Mouse (Mus musculus) ES-E14 (cell line): ENCODE results near the gene Gm27021. TPM values are rescaled to one million over a fixed set of nuclear protein-coding genes. Genes with fewer than 3 reads are reported as not detected.

Source experiments
- DNase-seq: peaks from one replicate; pipeline ENCODE4 v3.0.0-alpha.2; 2013; ENCODE audit warnings: low read depth, low spot score
- H3K27ac ChIP-seq: 2 replicates; pipeline ENCODE4 v1.5.1; 2012; ENCODE audit warnings: low read depth, mild to moderate bottlenecking, low read length, moderate library complexity, mixed read lengths; ENCODE audit not compliant: poor library complexity, insufficient read depth, severe bottlenecking
- H3K36me3 ChIP-seq: 2 replicates; pipeline ENCODE4 v1.6.1; 2012; ENCODE audit warnings: mild to moderate bottlenecking, low read length, moderate library complexity, mixed read lengths; ENCODE audit not compliant: control insufficient read depth, poor library complexity, insufficient read depth, severe bottlenecking
- H3K4me1 ChIP-seq, 2 experiments: fragments of 150-350 bp in 1 of 2; sonication (generic) in 1 of 2; 2 replicates each; pipeline ENCODE4 v1.6.1; 2012; ENCODE audit warnings: low read length in 2 of 2, mild to moderate bottlenecking in 1 of 2, mixed read lengths in 1 of 2; ENCODE audit not compliant: control insufficient read depth in 2 of 2, insufficient read depth in 2 of 2, poor library complexity in 1 of 2
- H3K4me3 ChIP-seq, 2 experiments: fragments of 150-350 bp in 1 of 2; sonication (generic) in 1 of 2; 2 replicates each; pipeline ENCODE4 v1.5.1; 2012; ENCODE audit warnings: low read length in 2 of 2, low read depth in 1 of 2, mild to moderate bottlenecking in 1 of 2, mixed read lengths in 1 of 2; ENCODE audit not compliant: insufficient read depth in 1 of 2, poor library complexity in 1 of 2, severe bottlenecking in 1 of 2
- H3K9ac ChIP-seq: 2 replicates; pipeline ENCODE4 v1.6.1; 2012; ENCODE audit warnings: low read depth, mild to moderate bottlenecking, low read length, mixed read lengths; ENCODE audit not compliant: poor library complexity, insufficient read depth, severe bottlenecking
- H3K9me3 ChIP-seq: fragments of 150-350 bp; sonication (generic); 2 replicates; pipeline ENCODE4 v1.6.1; 2012; ENCODE audit warnings: low read depth, mild to moderate bottlenecking, low read length; ENCODE audit not compliant: control insufficient read depth, insufficient read depth
- CHD2 ChIP-seq: IDR thresholded peaks from 2 replicates; pipeline ENCODE4 v1.6.1; 2014; ENCODE audit warnings: mild to moderate bottlenecking, low read depth, low read length, inconsistent platforms
- HCFC1 ChIP-seq: IDR thresholded peaks from 2 replicates; pipeline ENCODE4 v1.6.1; 2012; ENCODE audit warnings: low read length, inconsistent platforms, borderline replicate concordance; ENCODE audit not compliant: insufficient read depth
- MAFK ChIP-seq: IDR thresholded peaks from 2 replicates; pipeline ENCODE4 v1.6.1; 2014; ENCODE audit warnings: mild to moderate bottlenecking, low read depth, low read length, inconsistent platforms; ENCODE audit not compliant: insufficient read depth
- ZC3H11A ChIP-seq: IDR thresholded peaks from 2 replicates; pipeline ENCODE4 v1.6.1; 2012; ENCODE audit warnings: low read depth, mild to moderate bottlenecking, inconsistent platforms, low read length, borderline replicate concordance
- ZNF384 ChIP-seq: IDR thresholded peaks from 2 replicates; pipeline ENCODE4 v1.6.1; 2012; ENCODE audit warnings: low read depth, low read length, inconsistent platforms
- in situ Hi-C, 2 experiments: fragments of 600-800 bp; cut with MboI; formaldehyde crosslinking; loops; one replicate each; pipeline ENCODE4 v1.15.1; 2025; ENCODE audit warnings: low sequenced_read_pairs in 2 of 2, inconsistent platforms in 1 of 2; ENCODE audit not compliant: unreplicated experiment in 2 of 2
- total RNA-seq: library from RNA; depleted of rRNA; stranded (reverse); fragments of 300-350 nt; gene quantifications from 2 replicates; pipeline ENCODE4 v1.2.3, GENCODE M21; 2012

Gene Gm27021
- total RNA-seq, 1 experiment, result 0.49 TPM

- no peaks in the 10 kb centered on the region; the same call in 1 of the 2 replicates for H3K36me3 ChIP-seq
- H3K9ac ChIP-seq, result peak overlapping the region; percentile 49; the same call in 1 of the 2 replicates
- in situ Hi-C loops, result no loop called here
- H3K27ac ChIP-seq, result peak overlapping the region; percentile 34; the same call in 1 of the 2 replicates
- H3K4me3 ChIP-seq, result peak overlapping the region in 1 of 2 experiments; percentile 42; a peak in 2 of 4 replicates
- DNase-seq, result no peak
- no peaks in the 10 kb centered on the region for H3K9me3 ChIP-seq
- no peak for TF ChIP-seq ZC3H11A
- no peak for TF ChIP-seq MAFK
- no peak for TF ChIP-seq CHD2
- no peak for TF ChIP-seq ZNF384
- TF ChIP-seq HCFC1, result no peak
- H3K4me1 ChIP-seq, result peaks cover 7 to 36% of the 10 kb centered on the region in 2 experiments
Observed at GRCm38 (mm10) chr8:120622161-120622560, 45.7 kb downstream of the Gm27021 start.

- in situ Hi-C loops, result no loop called here
- no peak overlapping the region for H3K4me3 ChIP-seq
- H3K27ac ChIP-seq, result no peak overlapping the region
- peaks cover 4% of the 10 kb centered on the region; the same call in 1 of the 2 replicates for H3K36me3 ChIP-seq
- no peak for DNase-seq
- peaks cover 7 to 32% of the 10 kb centered on the region in 2 experiments for H3K4me1 ChIP-seq
- H3K9me3 ChIP-seq, result no peaks in the 10 kb centered on the region
- TF ChIP-seq CHD2, result no peak
- H3K9ac ChIP-seq, result no peak overlapping the region
Observed at GRCm38 (mm10) chr8:120620441-120620840, 47.4 kb downstream of the Gm27021 start.

- no peak overlapping the region for H3K4me3 ChIP-seq
- peaks cover 4% of the 10 kb centered on the region; the same call in 1 of the 2 replicates for H3K36me3 ChIP-seq
- in situ Hi-C loops, result no loop called here
- no peak overlapping the region; the same call in 1 of the 2 replicates for H3K9ac ChIP-seq
- peaks cover 7 to 32% of the 10 kb centered on the region in 2 experiments for H3K4me1 ChIP-seq
- TF ChIP-seq CHD2, result no peak
- TF ChIP-seq ZC3H11A, result no peak
- TF ChIP-seq HCFC1, result no peak
- TF ChIP-seq ZNF384, result no peak
- H3K9me3 ChIP-seq, result no peaks in the 10 kb centered on the region
- no peak for DNase-seq
- no peak overlapping the region; the same call in 1 of the 2 replicates for H3K27ac ChIP-seq
Observed at GRCm38 (mm10) chr8:120619235-120620180, 48.4 kb downstream of the Gm27021 start.

- Histone ChIP-seq H3K4me3 (no peak overlapping the region), H3K9ac (no peak overlapping the region), H3K36me3 (peaks cover 4% of the 10 kb centered on the region; the same call in 1 of the 2 replicates), H3K9me3 (no peaks in the 10 kb centered on the region), H3K4me1 (peaks cover 7 to 32% of the 10 kb centered on the region in 2 experiments), H3K27ac (peak overlapping the region; percentile 20; the same call in 1 of the 2 replicates)
- TF ChIP-seq ZC3H11A (peak; percentile 36; the same call in 1 of the 2 replicates), HCFC1 (no peak), ZNF384 (no peak), MAFK (no peak), CHD2 (no peak)
- in situ Hi-C loops, result no loop called here
- peak; percentile 93 for DNase-seq
Observed at GRCm38 (mm10) chr8:120618110-120618509, 49.8 kb downstream of the Gm27021 start.
